Mouse (Mus musculus): ENCODE measurements at regions not wholly inside any gene's neighbourhood (a gene's known extent, or its start where the extent isn't known, plus 50 kb on each side); places are given as distances from the start of the nearest gene placed in this dataset.

GRCm38 (mm10) chr19:28205691-28206090 lies 194.7 kb upstream of the Rfx3 start:
- TF ChIP-seq POLR2A (IDR thresholded peaks at IDR 0.05; ENCODE audit: control insufficient read depth, extremely low read depth, insufficient read depth, low read length, poor library complexity) (no peak), CTCF (IDR thresholded peaks at IDR 0.05; ENCODE audit: borderline replicate concordance, control insufficient read depth, extremely low read depth, insufficient read depth, low read length, poor library complexity) (no peak)

Data from thymus, adult 2 months (tissue).